Mouse (Mus musculus) embryonic facial prominence, embryonic 10.5 days (tissue): ENCODE results near the gene Baiap2. TPM values are rescaled to one million over a fixed set of nuclear protein-coding genes. Genes with fewer than 3 reads are reported as not detected.

Experiments
- DNase-seq: peaks from one replicate; pipeline ENCODE4 v3.0.0-alpha.2; 2017; ENCODE audit warnings: low spot score
- H3K27ac ChIP-seq: fragments of 300-500 bp; sonication (generic); replicated peaks from 2 replicates; pipeline ENCODE4 v1.5.1; 2016; ENCODE audit warnings: mild to moderate bottlenecking
- H3K27me3 ChIP-seq: fragments of 300-500 bp; sonication (generic); replicated peaks from 2 replicates; pipeline ENCODE4 v1.6.1; 2016; ENCODE audit warnings: low read depth, mild to moderate bottlenecking; ENCODE audit not compliant: poor library complexity, severe bottlenecking
- H3K36me3 ChIP-seq: fragments of 300-500 bp; sonication (generic); replicated peaks from 2 replicates; pipeline ENCODE4 v1.6.1; 2016; ENCODE audit warnings: mild to moderate bottlenecking, moderate library complexity
- H3K4me1 ChIP-seq: fragments of 300-500 bp; sonication (generic); 2 replicates; pipeline ENCODE4 v1.6.1; 2016
- H3K4me3 ChIP-seq: fragments of 300-500 bp; sonication (generic); 2 replicates; pipeline ENCODE4 v1.5.1; 2016; ENCODE audit warnings: mild to moderate bottlenecking, moderate library complexity
- H3K9me3 ChIP-seq: fragments of 300-500 bp; sonication (generic); 2 replicates; pipeline ENCODE4 v1.6.1; 2016; ENCODE audit warnings: mild to moderate bottlenecking
- WGBS: fragments of 180-500 bp; shearing (Covaris S2); methylation state at CpG from one replicate; pipeline ENCODE4 v1.1.7; 2016; 5-methylcytosine and 5-hydroxymethylcytosine counted together
- polyA plus RNA-seq: library from polyadenylated mRNA; unstranded; fragments of >200 nt; fragmentation: Nextera tagmentation; extraction: Ambion mirVana; gene quantifications from 2 replicates; pipeline ENCODE4 v1.2.1, GENCODE M21; 2016

The Baiap2 gene
- polyA plus RNA-seq, 1 experiment from 2014 or later, result 11.0 TPM

- H3K27me3 ChIP-seq, result no peaks in the 10 kb centered on the region
- DNase-seq, result no peak
- H3K4me1 ChIP-seq, result peaks cover 54% of the 10 kb centered on the region
- 81% methylated on average over 5 of the region's 5 CpGs for WGBS
- H3K4me3 ChIP-seq, result no peak overlapping the region
- 0 out of 2 replicates have a peak, but pooled peaks cover 7% of the 10 kb centered on the region for H3K36me3 ChIP-seq
- H3K9me3 ChIP-seq, result no peaks in the 10 kb centered on the region
- H3K27ac ChIP-seq, result no peak overlapping the region
These were observed 10.1 kb downstream of the Baiap2 start for GRCm38 (mm10) chr11:119952429-119953224.

GRCm38 (mm10) chr11:119954233-119954632 is 11.7 kb downstream of the Baiap2 start:
- Histone ChIP-seq H3K36me3 (0 out of 2 replicates have a peak, but pooled peaks cover 8% of the 10 kb centered on the region), H3K27me3 (no peaks in the 10 kb centered on the region), H3K27ac (no peak overlapping the region), H3K4me3 (no peak overlapping the region), H3K9me3 (no peaks in the 10 kb centered on the region), H3K4me1 (peaks cover 38% of the 10 kb centered on the region)
- 70% methylated on average over 4 of the region's 4 CpGs for WGBS
- DNase-seq, result no peak

GRCm38 (mm10) chr11:119954749-119955337 is 12.3 kb downstream of the Baiap2 start:
- H3K27ac ChIP-seq, result no peak overlapping the region
- no peak overlapping the region for H3K4me3 ChIP-seq
- no peak for DNase-seq
- WGBS, result 74% methylated on average over 2 of the region's 2 CpGs
- no peaks in the 10 kb centered on the region for H3K27me3 ChIP-seq
- H3K9me3 ChIP-seq, result no peaks in the 10 kb centered on the region
- H3K36me3 ChIP-seq, result 0 out of 2 replicates have a peak, but pooled peaks cover 8% of the 10 kb centered on the region
- H3K4me1 ChIP-seq, result peaks cover 38% of the 10 kb centered on the region

- WGBS, result 39% methylated on average over 3 of the region's 3 CpGs
- peak overlapping the region; percentile 63 for H3K27ac ChIP-seq
- peaks cover 38% of the 10 kb centered on the region for H3K4me1 ChIP-seq
- DNase-seq, result no peak
- H3K4me3 ChIP-seq, result no peak overlapping the region
- H3K9me3 ChIP-seq, result no peaks in the 10 kb centered on the region
- H3K27me3 ChIP-seq, result no peaks in the 10 kb centered on the region
- H3K36me3 ChIP-seq, result peaks cover 13% of the 10 kb centered on the region
These were observed 12.9 kb downstream of the Baiap2 start for GRCm38 (mm10) chr11:119955432-119955831.

GRCm38 (mm10) chr11:119956590-119956989 is 14.0 kb downstream of the Baiap2 start:
- Histone ChIP-seq H3K4me1 (peaks cover 38% of the 10 kb centered on the region), H3K9me3 (no peaks in the 10 kb centered on the region), H3K36me3 (peaks cover 19% of the 10 kb centered on the region), H3K27ac (peak overlapping the region; percentile 57), H3K4me3 (no peak overlapping the region), H3K27me3 (no peaks in the 10 kb centered on the region)
- 84% methylated on average over 13 of the region's 13 CpGs for WGBS
- no peak for DNase-seq

- Histone ChIP-seq H3K4me3 (no peak overlapping the region), H3K27ac (no peak overlapping the region; the same call in 1 of the 2 replicates), H3K36me3 (peaks cover 19% of the 10 kb centered on the region), H3K27me3 (no peaks in the 10 kb centered on the region), H3K9me3 (no peaks in the 10 kb centered on the region), H3K4me1 (peaks cover 30% of the 10 kb centered on the region)
- 90% methylated on average over 7 of the region's 7 CpGs for WGBS
- no peak for DNase-seq
These were observed 16.3 kb downstream of the Baiap2 start for GRCm38 (mm10) chr11:119958856-119959255.

GRCm38 (mm10) chr11:119959714-119960113 is 17.2 kb downstream of the Baiap2 start:
- no peaks in the 10 kb centered on the region for H3K9me3 ChIP-seq
- WGBS, result 79% methylated on average over 4 of the region's 4 CpGs
- no peak for DNase-seq

GRCm38 (mm10) chr11:119960671-119961070 is 18.1 kb downstream of the Baiap2 start:
- H3K27me3 ChIP-seq, result no peaks in the 10 kb centered on the region
- peaks cover 19% of the 10 kb centered on the region for H3K36me3 ChIP-seq
- H3K4me1 ChIP-seq, result peaks cover 27% of the 10 kb centered on the region
- DNase-seq, result no peak
- no peak overlapping the region for H3K4me3 ChIP-seq
- WGBS, result 94% methylated on average over 6 of the region's 6 CpGs
- H3K27ac ChIP-seq, result no peak overlapping the region
- H3K9me3 ChIP-seq, result no peaks in the 10 kb centered on the region

More at GRCm38 (mm10) chr11:119959714-119960113, 17.2 kb downstream of the Baiap2 start:
- H3K4me3 ChIP-seq, result no peak overlapping the region
- H3K36me3 ChIP-seq, result peaks cover 19% of the 10 kb centered on the region
- H3K27ac ChIP-seq, result no peak overlapping the region; the same call in 1 of the 2 replicates
- H3K4me1 ChIP-seq, result peaks cover 29% of the 10 kb centered on the region
- no peaks in the 10 kb centered on the region for H3K27me3 ChIP-seq

- 89% methylated on average over 3 of the region's 3 CpGs for WGBS
- no peak overlapping the region for H3K4me3 ChIP-seq
- H3K9me3 ChIP-seq, result no peaks in the 10 kb centered on the region
- no peaks in the 10 kb centered on the region for H3K27me3 ChIP-seq
- no peak overlapping the region for H3K27ac ChIP-seq
- DNase-seq, result no peak
- peaks cover 19% of the 10 kb centered on the region for H3K36me3 ChIP-seq
- H3K4me1 ChIP-seq, result peaks cover 21% of the 10 kb centered on the region
These were observed 18.9 kb downstream of the Baiap2 start for GRCm38 (mm10) chr11:119961511-119961910.

- DNase-seq, result no peak
- Histone ChIP-seq H3K36me3 (peaks cover 10% of the 10 kb centered on the region), H3K4me1 (peaks cover 36% of the 10 kb centered on the region), H3K4me3 (no peak overlapping the region), H3K9me3 (no peaks in the 10 kb centered on the region), H3K27me3 (no peaks in the 10 kb centered on the region), H3K27ac (peak overlapping the region; percentile 59; the same call in 1 of the 2 replicates)
- WGBS, result 23% methylated on average over 9 of the region's 9 CpGs
These were observed 22.5 kb downstream of the Baiap2 start for GRCm38 (mm10) chr11:119965053-119965452.

GRCm38 (mm10) chr11:119966294-119966693 is 23.7 kb downstream of the Baiap2 start:
- WGBS, result 78% methylated on average over 6 of the region's 6 CpGs
- Histone ChIP-seq H3K27ac (0 out of 2 replicates have a peak overlapping the region, but pooled peaks have one; percentile 37), H3K9me3 (no peaks in the 10 kb centered on the region), H3K36me3 (no peaks in the 10 kb centered on the region; the same call in 1 of the 2 replicates), H3K4me1 (peaks cover 44% of the 10 kb centered on the region), H3K27me3 (no peaks in the 10 kb centered on the region), H3K4me3 (no peak overlapping the region)
- DNase-seq, result peak; percentile 35

- Histone ChIP-seq H3K4me3 (no peak overlapping the region), H3K9me3 (no peaks in the 10 kb centered on the region), H3K4me1 (peaks cover 44% of the 10 kb centered on the region), H3K27me3 (no peaks in the 10 kb centered on the region), H3K27ac (0 out of 2 replicates have a peak overlapping the region, but pooled peaks have one; percentile 27), H3K36me3 (no peaks in the 10 kb centered on the region; the same call in 1 of the 2 replicates)
- no peak for DNase-seq
- 83% methylated on average over 8 of the region's 8 CpGs for WGBS
These were observed 24.8 kb downstream of the Baiap2 start for GRCm38 (mm10) chr11:119967401-119967800.
